Mouse (Mus musculus): ENCODE measurements around the gene Tmem184b.

- TF ChIP-seq GATA1 (IDR thresholded peaks at IDR 0.05; ENCODE audit: low read length) = no peak
- no peak for TF ChIP-seq TAL1 (IDR thresholded peaks at IDR 0.05; ENCODE audit: low read length)
These were observed 50.9 kb downstream of the Tmem184b start for GRCm38 (mm10) chr15:79352479-79352878.
